Mouse (Mus musculus) WW6 (cell line): Measurements from ENCODE around the gene Olfr1450.
"Not testable (repeated sequence)": the region's sequence is repeated elsewhere in the genome, so short reads cannot be mapped to it uniquely, and the experiment has no call there.

Experiments used
- DNase-seq: peaks from one replicate; pipeline ENCODE4 v3.0.0-alpha.2; 2013; ENCODE audit warnings: low read depth, low spot score

Gene Olfr1450

DNA sequence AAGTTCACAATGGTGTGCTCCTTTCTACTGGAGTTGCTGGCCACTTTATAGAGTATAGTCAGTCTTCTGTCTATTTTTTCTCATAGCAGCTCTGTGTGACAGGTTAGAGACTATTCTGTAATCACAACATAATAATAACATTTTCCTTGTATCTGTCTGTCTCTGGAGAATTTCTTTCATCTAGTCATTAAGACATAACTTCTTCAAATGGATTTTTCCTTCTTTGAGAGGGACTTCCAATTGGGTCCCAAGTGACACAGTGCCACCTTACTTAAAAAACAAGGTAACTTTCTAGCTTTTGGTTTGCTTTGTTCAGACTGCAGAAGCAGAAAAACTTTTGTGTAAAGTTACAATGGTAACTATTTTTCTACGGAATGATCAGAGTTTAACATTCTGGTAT, at the start of gene Olfr1450:
Gene Olfr1450, plus strand, starts transcription at position 301 of the 400 bp plus-strand sequence.
- DNase-seq = no peak

DNA sequence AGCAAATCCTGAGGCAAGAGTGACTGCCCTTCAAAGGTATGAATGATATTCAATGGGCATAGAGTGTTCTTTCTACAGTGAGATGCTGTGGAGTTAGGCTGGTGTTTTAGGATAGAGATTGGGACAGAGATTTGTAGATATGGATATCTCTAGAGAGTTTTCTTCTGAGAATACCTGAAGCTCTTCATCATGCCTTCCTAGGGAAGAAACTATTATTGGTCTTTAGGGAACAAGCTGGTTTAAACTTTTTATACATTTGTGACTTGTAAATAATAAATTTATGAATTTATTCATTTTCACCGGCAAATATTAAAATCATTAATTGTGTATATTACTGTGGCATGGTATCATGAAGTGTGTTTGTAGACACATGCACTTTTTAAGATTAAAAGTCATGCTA, 46.4 kb upstream of the Olfr1450 start, which contains the start of gene Olfr1447:
Gene Olfr1447, minus strand, starts transcription at position 101 of the 400 bp plus-strand sequence.
- no peak for DNase-seq

GRCm38 (mm10) chr19:12924319-12924718, 25.7 kb upstream of the Olfr1450 start, which contains the start of gene Olfr1448:
Gene Olfr1448, minus strand, starts transcription at chr19:12924419.
- DNase-seq = no peak

DNA sequence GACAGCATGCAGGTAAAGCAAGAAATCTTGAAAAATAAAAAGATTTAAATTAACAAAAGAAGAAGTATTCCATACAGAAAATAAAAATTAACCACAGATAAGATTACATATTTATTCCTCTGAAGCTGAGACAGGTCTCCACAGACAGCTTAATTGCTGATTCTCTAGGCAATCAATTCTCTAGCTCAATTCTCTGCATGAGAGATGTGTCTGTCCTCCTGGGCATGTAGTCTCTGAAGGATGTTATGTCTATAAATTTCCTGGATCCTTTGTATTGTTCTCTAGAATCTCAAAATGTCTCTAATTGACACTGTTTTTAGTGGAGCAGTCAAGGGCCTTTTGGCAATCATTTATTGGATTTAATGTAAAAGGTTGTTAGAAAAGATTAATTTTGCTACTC, 19.5 kb upstream of the Olfr1450 start, which contains the start of gene Olfr1449:
Gene Olfr1449, plus strand, starts transcription at position 301 of the 400 bp plus-strand sequence.
- DNase-seq = no peak

DNA sequence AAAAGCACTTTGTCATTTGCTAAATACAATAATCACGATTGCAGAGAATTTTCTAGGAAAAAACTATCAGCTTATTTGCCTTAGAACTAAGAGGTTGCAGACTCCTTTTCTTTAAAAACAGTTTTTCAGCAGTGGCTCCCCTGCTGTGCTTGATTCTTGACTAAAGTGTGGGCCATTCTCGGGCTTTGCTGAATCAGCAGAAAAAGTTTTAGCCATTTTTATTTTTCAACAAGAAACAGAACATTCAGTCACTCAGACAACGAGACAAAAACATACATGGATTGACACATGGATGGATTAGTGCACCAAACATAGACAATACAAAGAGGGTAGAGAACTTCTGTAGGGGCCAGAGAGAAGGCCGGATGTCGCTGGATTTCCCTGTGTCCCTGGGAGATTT, 20.0 kb downstream of the Olfr1450 start:
- not testable (repeated sequence) for DNase-seq

GRCm38 (mm10) chr19:12992316-12992715, 42.3 kb downstream of the Olfr1450 start:
- DNase-seq = not testable (repeated sequence)

- DNase-seq = no peak
Measured at GRCm38 (mm10) chr19:12994714-12995113, 44.7 kb downstream of the Olfr1450 start, which contains the start of gene Olfr1451. Gene Olfr1451, plus strand, starts transcription at chr19:12995014.
